Mouse (Mus musculus): ENCODE measurements around the gene H2-M1. TPM values are rescaled to one million over a fixed set of nuclear protein-coding genes. Genes with fewer than 3 reads are reported as not detected.

H2-M1 gene
- not detected for total RNA-seq (2023)

DNA sequence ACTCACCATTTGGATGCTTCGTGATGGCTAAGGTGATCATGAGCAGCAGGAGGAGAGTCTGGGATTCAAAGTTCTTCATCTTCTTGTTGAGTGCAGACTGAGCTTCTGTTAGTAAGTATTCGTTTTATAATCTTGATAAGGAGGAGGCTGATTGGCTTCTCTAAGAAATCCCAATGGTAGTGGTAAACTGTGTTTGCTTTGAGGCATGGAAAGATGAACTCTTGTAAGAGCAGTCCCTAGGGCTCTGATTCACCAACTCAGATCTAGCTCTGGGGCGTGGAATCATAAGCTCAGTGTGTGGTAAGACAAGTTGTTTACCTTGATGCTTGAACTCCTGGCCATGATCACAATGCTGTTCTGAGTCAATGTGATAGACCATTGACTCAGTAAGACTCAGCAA is at the start of gene H2-M1:
Gene H2-M1 (minus strand): TSS at position 101 of the 400 bp plus-strand sequence.

DNA sequence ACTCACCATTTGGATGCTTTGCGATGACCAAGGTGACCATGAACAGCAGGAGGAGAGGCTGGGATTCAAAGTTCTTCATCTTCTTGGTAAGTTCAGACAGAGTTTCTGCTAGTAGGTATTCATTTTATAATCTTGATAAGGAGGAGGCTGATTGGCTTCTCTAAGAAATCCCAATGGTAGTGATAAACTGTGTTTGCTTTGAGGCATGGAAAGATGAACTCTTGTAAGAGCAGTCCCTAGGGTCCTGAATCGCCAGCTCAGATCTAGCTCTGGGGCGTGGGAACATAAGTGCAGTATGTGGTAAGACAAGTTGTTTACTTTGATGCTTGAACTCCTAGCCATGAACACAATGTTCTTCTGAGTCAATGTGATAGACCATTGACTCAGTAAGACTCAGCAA is 29.5 kb downstream of the H2-M1 start, which contains the start of gene H2-M9:
Gene H2-M9 (minus strand): TSS at position 101 of the 400 bp plus-strand sequence.

Other genes starting within 250 kb of the H2-M1 start
- not detected for gene H2-M10.4, start 209.9 kb downstream of the H2-M1 start, total RNA-seq (2023)
- not detected for gene H2-M11, start 125.1 kb downstream of the H2-M1 start, total RNA-seq (2023)
- gene H2-M9, start 29.6 kb downstream of the H2-M1 start, total RNA-seq (2023), result not detected
- not detected for gene H2-M10.5, start 100.7 kb upstream of the H2-M1 start, total RNA-seq (2023)
- gene H2-M10.6, start 140.0 kb upstream of the H2-M1 start, total RNA-seq (2023), result not detected
- gene Trim26, start 164.9 kb upstream of the H2-M1 start, total RNA-seq (2023), result 100 to 1,000 TPM; 175 to 200 TPM
- not detected for gene Trim15, start 195.0 kb upstream of the H2-M1 start, total RNA-seq (2023)
- gene Trim10, start 197.4 kb upstream of the H2-M1 start, total RNA-seq (2023), result under 1 TPM in 1 of 2 experiments, not detected in 1; 0.46 TPM
- under 1 TPM in 1 of 2 experiments, not detected in 1; 0.36 TPM for gene Trim40, start 217.9 kb upstream of the H2-M1 start, total RNA-seq (2023)
- not detected for gene Trim31, start 225.9 kb upstream of the H2-M1 start, total RNA-seq (2023)